Mouse (Mus musculus): ENCODE data around the gene Galnt10.
"Not testable (repeated sequence)": the region's sequence is repeated elsewhere in the genome, so short reads cannot be mapped to it uniquely, and the experiment has no call there.

The Galnt10 gene

DNA sequence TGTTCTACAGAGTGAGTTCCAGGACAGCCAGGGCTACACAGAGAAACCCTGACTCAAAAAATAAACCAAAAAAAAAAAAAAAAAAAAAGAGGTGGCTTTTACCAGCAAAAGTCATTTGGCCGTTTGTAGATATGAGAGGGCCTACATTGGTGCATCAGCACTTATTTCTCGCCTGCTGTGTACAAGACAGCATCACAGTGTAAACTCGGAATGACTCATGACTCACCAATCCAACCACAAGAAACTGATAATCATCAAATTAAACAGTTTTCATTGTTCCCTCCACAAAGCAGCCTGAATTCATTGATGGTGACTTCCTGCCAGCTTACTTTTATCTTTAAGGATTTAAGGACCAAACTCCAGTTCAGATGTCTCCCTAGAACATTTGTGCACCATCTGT is 159.8 kb downstream of the Galnt10 start:
- POLR2A ChIA-PET, result interaction anchor here in 2 of 4 experiments (0.7 to 1.3 kb wide), 3 partner anchors 9 to 1456 kb away, joined by 3 to 8 read pairs (median 4); no protein-coding TSS in a partner anchor
- CTCF ChIA-PET, result interaction anchor here in 1 of 4 experiments (0.8 kb wide), 1 partner anchor 19 kb away, joined by 3 read pairs; no protein-coding TSS in a partner anchor

DNA sequence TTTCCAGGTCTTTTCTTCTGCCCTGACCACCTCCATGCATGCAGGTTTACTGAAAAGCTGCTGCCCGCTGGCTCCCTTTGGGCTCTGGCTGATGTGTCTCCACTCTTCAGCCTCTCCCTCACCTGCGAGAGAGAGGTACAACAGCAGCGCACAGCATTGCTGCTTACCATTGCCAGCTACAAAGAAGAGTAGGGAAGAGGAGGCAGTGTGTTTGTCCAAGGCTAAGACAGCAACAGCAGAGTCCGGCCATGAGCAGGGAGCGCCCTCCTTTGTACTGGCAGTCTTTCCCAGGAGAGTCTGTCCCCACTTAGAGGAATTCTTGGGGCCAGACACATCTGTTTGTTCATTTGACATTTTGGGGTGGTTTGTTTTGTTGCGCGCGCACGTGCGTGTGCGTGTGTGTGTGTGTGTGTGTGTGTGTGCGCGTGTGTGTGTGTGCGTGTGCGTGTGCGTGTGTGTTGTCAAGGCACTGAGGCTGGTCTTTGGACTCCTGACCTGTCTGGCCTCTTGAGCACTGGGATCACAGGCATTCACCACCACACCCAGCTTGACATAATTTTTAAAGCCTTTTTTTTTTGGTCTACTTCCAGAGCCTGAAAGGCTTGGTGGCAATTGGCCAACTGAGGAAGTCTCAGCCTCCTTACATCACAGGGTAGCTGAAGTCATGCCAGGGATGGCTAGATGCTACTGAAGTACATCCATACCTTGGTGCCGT is 163.9 kb downstream of the Galnt10 start:
- ChIA-PET CTCF (interaction anchor here in 2 of 4 experiments (1.1 kb wide), 2 partner anchors 16 to 142 kb away, joined by 5 read pairs; no protein-coding TSS in a partner anchor), POLR2A (interaction anchor here in 2 of 4 experiments (0.6 to 1.6 kb wide), 9 partner anchors 7 to 354 kb away, joined by 3 to 6 read pairs (median 3); no protein-coding TSS in a partner anchor)

DNA sequence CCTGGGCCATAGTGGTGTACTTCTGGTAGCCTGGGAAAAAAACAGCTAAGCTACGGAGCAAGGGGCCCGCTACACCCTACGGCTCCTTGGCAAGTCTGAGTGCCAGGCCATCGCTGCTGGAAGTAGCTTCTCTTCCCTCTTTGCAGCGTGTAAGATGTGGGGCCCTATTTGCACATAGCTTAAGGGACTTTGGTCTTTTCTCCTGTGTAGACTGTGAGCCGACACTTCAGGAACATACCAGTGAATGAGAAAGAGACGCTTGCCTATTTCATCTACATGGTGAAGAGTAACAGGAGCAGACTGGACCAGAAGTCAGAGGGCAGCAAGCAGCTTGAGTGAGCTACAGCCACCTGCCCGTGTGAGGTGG is 164.5 kb downstream of the Galnt10 start:
- ChIA-PET CTCF (interaction anchor here in 2 of 4 experiments (1.1 to 1.2 kb wide), 3 partner anchors 11 to 142 kb away, joined by 3 to 5 read pairs (median 5); no protein-coding TSS in a partner anchor), POLR2A (interaction anchor here in 2 of 4 experiments (0.6 to 1.6 kb wide), 5 partner anchors 8 to 353 kb away, joined by 3 read pairs; no protein-coding TSS in a partner anchor)

DNA sequence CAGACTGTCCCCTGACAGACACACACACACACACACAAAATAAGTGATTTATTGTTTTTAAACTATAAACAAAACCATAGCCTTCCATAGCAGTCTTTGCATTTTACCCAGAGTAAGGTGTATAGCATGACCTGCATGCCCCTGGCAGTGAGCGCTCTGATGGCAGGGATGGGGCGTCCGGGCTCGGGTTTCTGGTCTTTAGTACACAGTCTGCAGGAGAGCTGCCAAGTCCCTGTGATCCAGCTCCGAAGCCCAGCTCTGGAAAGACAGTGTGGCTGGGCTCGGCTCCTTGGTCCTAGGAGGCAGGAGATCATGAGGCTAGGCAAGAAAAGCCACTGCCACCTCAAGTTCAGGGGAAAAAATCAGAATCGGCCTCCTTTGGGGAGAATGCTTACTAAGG is 165.8 kb downstream of the Galnt10 start:
- CTCF ChIA-PET, result interaction anchor here in 2 of 4 experiments (1.2 to 1.5 kb wide), 3 partner anchors 9 to 24 kb away, joined by 3 to 7 read pairs (median 3); no protein-coding TSS in a partner anchor
- POLR2A ChIA-PET, result interaction anchor here in 2 of 4 experiments (0.6 to 3.3 kb wide), 5 partner anchors 9 to 506 kb away, joined by 3 to 15 read pairs (median 4); partner anchors contain the start of gene Sap30l (in 1 of the 2)

DNA sequence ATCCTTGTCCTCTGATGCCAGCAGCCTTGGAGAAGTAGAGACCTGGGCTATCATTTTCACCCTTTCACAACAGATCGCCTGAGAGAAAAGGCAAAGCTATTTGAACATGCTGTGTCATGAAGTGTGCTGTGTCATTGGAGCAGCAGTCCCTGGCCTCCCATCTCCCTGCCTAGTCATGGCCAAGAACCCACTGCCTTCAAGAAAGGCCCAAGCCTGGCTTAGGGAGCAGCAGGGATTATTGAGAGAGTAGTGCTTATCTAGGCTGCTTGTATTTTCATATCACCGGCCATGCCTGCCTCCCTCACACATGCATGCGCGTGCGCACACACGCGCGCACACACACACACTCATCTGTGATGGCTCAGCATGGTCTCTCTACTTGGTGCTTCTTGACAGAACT is 167.0 kb downstream of the Galnt10 start:
- ChIA-PET POLR2A (interaction anchor here in 2 of 4 experiments (0.6 to 3.3 kb wide), 6 partner anchors 10 to 208 kb away, joined by 4 to 15 read pairs (median 4); partner anchors contain the start of gene Sap30l (in 1 of the 2)), CTCF (interaction anchor here in 3 of 4 experiments (0.6 to 2.4 kb wide), 7 partner anchors 10 to 106 kb away, joined by 3 to 10 read pairs (median 5); no protein-coding TSS in a partner anchor)

DNA sequence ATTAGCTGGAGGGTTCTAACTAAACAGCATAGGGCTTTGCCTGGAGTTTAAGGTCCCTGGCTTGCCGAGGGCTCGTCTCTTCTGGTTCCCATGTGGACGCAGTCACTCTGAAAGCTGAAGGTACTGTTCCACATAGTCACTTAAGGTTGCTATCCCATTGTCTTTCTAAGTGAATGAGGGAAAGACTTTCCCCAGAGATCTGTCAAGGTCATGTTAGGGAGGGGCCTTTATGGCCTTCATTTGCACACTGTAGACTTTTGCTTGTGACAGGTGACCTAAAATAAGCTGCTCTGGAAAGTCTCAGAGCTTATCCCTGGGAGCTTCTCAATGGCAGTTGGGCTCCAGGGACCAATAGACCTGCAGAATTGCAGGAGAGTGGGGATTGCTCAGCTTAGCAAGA is 168.4 kb downstream of the Galnt10 start:
- POLR2A ChIA-PET, result interaction anchor here (0.5 to 3.3 kb wide), 22 partner anchors 9 to 289 kb away, joined by 3 to 16 read pairs (median 4); partner anchors contain the start of gene Sap30l (in 2 of the 4)
- CTCF ChIA-PET, result interaction anchor here (0.5 to 2.4 kb wide), 13 partner anchors 8 to 297 kb away, joined by 3 to 10 read pairs (median 4); no protein-coding TSS in a partner anchor

DNA sequence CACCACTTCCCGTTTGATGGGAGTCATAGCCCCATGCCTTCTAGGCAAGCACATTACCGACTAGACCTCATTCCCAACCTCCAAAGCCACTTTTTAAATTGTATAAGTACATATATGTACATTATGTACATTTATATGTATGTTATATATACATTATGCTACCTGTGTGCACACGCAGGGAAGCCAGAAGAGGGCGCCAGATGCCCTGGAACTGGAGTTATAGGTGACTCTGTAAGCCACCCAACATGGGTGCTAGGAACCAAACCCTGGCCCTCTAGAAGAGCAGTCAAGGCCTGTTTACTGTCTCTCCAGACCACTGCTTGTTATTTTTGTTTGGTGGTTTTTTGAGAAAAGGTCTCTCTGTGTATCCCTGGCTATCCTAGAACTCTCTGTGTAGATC is 172.9 kb downstream of the Galnt10 start:
- CTCF ChIA-PET, result interaction anchor here in 3 of 4 experiments (0.7 to 6.5 kb wide), 7 partner anchors 13 to 117 kb away, joined by 3 to 30 read pairs (median 5); no protein-coding TSS in a partner anchor
- POLR2A ChIA-PET, result no interaction called here

DNA sequence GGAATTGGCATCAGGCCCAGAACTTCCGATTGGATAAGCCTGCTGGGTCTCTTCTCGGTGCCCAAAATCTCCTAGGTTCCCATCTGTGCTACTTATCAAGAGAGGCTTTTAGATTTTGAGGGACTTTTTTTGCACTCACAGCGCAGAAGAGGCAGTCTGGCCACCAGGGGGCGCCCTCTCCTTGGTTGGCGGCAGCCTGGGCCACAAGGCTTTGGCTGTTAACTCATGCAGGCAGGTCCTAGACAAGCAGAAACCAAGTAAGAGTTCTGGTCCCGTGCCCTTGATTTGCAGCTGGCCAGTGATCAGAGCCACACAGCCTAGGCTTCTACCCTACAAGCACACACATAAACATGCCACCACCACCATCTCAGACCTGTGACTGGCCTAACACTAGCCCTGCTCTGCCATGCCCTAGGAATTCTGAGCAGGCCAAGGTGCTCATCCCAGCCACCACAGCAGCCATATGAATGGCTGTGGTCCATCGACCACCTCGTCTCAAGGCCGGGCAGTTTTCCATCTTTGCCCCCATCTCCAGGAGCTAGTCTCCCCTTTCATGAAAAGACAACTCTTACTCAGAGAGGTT is 174.8 kb downstream of the Galnt10 start:
- ChIA-PET POLR2A (interaction anchor here in 3 of 4 experiments (0.6 to 1.7 kb wide), 8 partner anchors 8 to 156 kb away, joined by 3 to 5 read pairs (median 3); no protein-coding TSS in a partner anchor), CTCF (interaction anchor here (0.5 to 6.5 kb wide), 14 partner anchors 9 to 239 kb away, joined by 3 to 30 read pairs (median 3); no protein-coding TSS in a partner anchor)

DNA sequence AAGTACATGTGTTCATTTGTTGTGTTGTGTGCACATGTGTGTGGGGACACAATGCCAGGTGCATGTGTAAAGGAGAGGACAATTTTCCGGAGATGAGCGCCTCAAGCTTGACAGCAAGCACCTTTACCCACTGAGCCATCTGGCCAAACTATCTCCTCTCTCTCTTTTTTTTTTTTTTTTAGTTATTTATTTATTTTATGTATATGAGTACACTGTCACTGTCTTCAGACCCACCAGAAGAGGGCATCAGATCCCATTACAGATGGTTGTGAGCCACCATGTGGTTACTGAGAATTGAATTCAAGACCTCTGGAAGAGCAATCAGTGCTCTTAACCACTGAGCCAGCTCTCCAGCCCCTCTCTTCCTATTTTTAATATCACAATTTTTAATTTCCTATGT is 177.9 kb downstream of the Galnt10 start:
- POLR2A ChIA-PET, result not testable (repeated sequence)
- CTCF ChIA-PET, result interaction anchor here (0.5 to 6.5 kb wide), 13 partner anchors 8 to 145 kb away, joined by 3 to 30 read pairs (median 6); no protein-coding TSS in a partner anchor

DNA sequence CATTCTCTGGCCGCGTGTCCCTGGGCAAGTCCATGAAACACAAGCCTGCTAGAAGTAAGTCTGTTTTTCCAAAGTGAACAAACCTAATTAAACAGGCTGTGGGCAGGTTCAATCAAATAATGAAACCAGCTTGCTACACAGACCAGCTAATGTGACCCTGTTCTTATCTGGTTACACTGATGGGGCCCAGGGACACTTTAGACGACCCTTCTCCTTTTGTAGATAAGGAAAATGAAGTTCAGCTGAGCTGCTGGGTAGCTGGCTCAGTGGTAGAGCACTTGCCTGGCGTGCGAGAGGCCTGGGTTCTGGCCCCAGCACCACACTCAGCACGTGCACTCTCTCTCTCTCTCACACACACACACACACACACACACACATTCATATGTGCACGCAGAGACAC is 178.5 kb downstream of the Galnt10 start:
- CTCF ChIA-PET, result interaction anchor here (0.5 to 3.1 kb wide), 14 partner anchors 8 to 673 kb away, joined by 3 to 27 read pairs (median 8); no protein-coding TSS in a partner anchor

DNA sequence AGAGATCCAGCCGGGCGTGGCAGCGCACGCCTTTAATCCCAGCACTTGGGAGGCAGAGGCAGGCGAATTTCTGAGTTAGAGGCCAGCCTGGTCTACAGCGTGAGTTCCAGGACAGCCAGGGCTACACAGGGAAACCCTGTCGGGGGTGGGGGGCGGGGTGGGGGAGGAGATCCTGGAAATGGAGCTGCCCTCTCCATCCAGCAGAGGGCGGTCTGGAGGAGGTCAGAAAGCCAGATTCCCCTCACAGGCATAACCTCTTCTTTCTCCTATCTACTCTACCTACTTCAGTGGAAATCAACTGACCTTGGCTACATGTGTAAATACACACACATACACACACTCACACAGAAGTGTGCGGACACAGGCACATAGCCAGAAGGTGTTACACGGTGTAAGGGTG is 180.0 kb downstream of the Galnt10 start:
- CTCF ChIA-PET, result interaction anchor here (0.5 to 3.1 kb wide), 38 partner anchors 9 to 343 kb away, joined by 3 to 27 read pairs (median 4); partner anchors contain the start of gene Gemin5 (in 1 of the 4)
- POLR2A ChIA-PET, result interaction anchor here in 2 of 4 experiments (0.6 to 1.6 kb wide), 8 partner anchors 12 to 98 kb away, joined by 3 to 4 read pairs (median 3); no protein-coding TSS in a partner anchor

More for the DNA sequence above, 178.5 kb downstream of the Galnt10 start:
- POLR2A ChIA-PET, result interaction anchor here in 1 of 4 experiments (1.1 kb wide), 1 partner anchor 94 kb away, joined by 3 read pairs; no protein-coding TSS in a partner anchor

DNA sequence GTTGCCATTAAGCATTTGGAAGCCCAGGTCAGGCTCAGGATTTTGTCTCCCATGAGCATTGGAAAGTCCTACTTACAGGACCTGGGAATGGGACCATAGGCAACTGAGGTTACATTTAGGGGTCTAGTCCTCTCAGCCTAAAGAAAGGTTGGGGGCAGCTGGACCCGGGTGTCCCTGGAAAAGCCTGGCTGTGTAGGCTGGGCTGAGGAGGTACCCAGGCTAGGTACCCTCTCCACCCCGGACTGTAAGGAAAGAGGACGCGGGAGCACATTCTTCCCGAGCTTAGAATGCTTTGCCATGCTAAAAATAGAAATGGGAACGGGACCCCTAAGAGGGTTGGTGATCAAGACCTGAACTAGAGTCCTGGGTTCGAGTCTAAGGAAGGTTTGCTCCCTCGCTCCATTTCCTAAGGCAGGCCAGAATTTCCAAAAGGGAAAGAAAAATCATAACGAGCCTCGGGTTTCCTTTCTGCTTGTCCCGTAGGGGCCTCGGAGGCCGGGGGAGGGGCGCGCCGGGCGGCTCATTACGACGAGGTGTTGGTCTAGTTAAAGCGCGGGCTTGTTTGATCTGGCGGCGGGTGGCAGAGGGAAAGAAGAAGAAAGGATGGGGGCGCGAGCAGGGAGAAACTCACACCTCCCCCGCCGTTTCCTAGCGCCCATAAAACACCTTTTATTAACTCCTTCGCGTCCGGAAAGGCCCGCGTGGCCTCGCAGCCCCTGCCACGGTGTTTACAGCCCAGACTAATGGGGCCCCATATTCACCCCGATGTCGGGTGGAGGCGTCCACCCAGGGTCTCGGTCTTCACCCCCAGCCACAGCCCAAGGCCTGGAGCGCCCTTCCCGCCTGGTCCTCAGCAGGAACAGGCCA is 182.0 kb downstream of the Galnt10 start:
- CTCF ChIA-PET, result interaction anchor here in 3 of 4 experiments (0.5 to 1.4 kb wide), 4 partner anchors 12 to 108 kb away, joined by 3 to 4 read pairs (median 3); no protein-coding TSS in a partner anchor
- POLR2A ChIA-PET, result interaction anchor here in 2 of 4 experiments (0.8 to 1.2 kb wide), 3 partner anchors 8 to 91 kb away, joined by 3 to 5 read pairs (median 3); no protein-coding TSS in a partner anchor

DNA sequence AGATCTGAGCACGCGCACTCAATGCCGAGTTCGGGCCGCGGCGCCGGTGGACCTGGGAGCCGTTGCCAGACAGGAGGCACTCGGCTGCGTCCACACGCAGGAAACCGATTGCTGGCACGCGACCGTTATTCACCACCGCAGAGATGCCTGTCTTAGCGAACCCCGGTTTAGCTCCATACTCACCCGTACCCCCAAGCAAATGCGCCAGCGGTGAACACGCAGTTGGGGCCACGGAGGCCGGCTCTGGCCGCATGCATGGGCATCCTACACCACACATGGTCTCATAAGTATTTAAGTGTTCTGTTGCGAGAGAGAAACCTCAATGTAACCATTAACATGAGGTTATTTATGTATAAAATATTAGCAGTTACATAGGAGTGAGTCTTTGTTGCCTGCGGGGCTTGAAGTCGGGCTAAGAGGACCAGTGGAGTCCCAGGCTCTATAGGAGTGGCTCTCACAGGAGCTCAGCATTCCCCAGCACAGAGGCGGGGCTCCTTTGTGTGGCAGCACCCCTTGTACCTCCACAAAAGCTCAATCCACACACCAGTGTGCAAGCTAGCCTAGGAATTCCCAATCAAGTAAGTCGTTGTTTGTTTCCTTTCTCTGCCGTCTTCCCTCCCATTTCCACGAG is 182.8 kb downstream of the Galnt10 start:
- CTCF ChIA-PET, result interaction anchor here in 2 of 4 experiments (0.5 to 1.4 kb wide), 2 partner anchors 14 to 203 kb away, joined by 4 to 5 read pairs; no protein-coding TSS in a partner anchor
- POLR2A ChIA-PET, result interaction anchor here in 1 of 4 experiments (1.0 to 1.2 kb wide), 2 partner anchors 9 to 90 kb away, joined by 3 to 5 read pairs; no protein-coding TSS in a partner anchor

DNA sequence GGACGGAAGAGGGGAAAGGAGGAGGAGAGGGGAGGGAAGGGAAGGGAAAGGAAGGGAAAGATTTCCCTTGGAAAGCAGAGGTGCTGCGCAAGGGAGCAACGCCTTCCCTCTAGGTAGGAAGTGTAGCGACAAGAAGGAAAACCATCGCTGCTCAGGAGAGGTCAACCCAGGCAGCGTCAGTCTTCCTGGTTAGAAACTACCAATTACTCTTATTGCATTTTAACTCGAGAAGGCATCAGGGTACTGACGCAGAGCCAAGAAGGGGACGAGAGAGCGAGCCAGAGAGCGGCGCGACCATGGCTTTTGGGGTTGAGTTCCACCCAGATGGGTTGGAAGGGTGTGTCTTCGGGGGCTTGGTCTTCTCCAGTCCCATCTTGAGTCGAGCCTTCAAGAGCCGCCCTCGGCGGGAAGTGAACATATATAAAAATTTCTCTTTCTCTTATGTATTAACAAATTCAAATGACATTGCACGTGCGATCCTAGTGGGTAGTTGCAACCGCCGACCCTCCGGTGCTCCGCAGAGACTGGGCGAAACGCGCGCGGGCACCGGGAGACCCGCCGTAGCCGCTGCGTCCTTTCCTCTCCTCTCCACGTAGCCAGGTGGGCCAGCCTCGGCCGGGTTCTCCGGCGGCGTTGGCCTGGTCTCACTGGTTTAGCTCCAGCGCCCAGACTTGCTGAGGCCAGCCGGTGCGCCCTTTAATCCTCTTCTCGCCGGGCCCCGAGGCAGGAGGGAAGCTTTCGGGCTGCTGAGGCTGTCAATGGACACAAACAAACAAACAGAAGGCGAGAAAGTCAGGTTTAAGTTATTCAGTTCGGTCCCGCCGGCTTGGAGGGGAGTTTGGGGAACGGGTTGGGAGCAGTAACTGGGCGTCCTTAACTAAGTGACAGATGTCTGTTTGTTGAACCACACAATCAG is 184.0 kb downstream of the Galnt10 start:
- ChIA-PET POLR2A (interaction anchor here in 1 of 4 experiments (0.8 to 1.0 kb wide), 2 partner anchors 44 to 85 kb away, joined by 3 read pairs; no protein-coding TSS in a partner anchor), CTCF (interaction anchor here in 3 of 4 experiments (0.8 to 1.9 kb wide), 3 partner anchors 8 to 105 kb away, joined by 3 to 7 read pairs (median 3); no protein-coding TSS in a partner anchor)

Data from embryonic stem cell, embryonic (primary cell).